Mouse (Mus musculus) layer of hippocampus, adult 9-10 months (tissue): ENCODE data around the gene Nr2f2.

Source experiments
- DNase-seq: peaks from one replicate; pipeline ENCODE4 v3.0.0; 2022; ENCODE audit warnings: low spot score

Gene Nr2f2

GRCm38 (mm10) chr7:70332064-70332850 lies 34.3 kb downstream of the Nr2f2 start:
- no peak for DNase-seq

- no peak for DNase-seq
Observed at GRCm38 (mm10) chr7:70331243-70332063, 35.1 kb downstream of the Nr2f2 start.

- no peak for DNase-seq
Observed at GRCm38 (mm10) chr7:70330761-70331242, 35.7 kb downstream of the Nr2f2 start.

GRCm38 (mm10) chr7:70330207-70330562 lies 36.4 kb downstream of the Nr2f2 start:
- no peak for DNase-seq

GRCm38 (mm10) chr7:70329521-70330206 lies 36.9 kb downstream of the Nr2f2 start:
- no peak for DNase-seq

GRCm38 (mm10) chr7:70329037-70329516 lies 37.5 kb downstream of the Nr2f2 start:
- DNase-seq = no peak

GRCm38 (mm10) chr7:70328206-70329036 lies 38.1 kb downstream of the Nr2f2 start:
- no peak for DNase-seq

- DNase-seq = no peak
Observed at GRCm38 (mm10) chr7:70327191-70327590, 39.3 kb downstream of the Nr2f2 start.

GRCm38 (mm10) chr7:70326176-70327035 lies 40.1 kb downstream of the Nr2f2 start:
- no peak for DNase-seq

GRCm38 (mm10) chr7:70325381-70325780 lies 41.2 kb downstream of the Nr2f2 start:
- no peak for DNase-seq

GRCm38 (mm10) chr7:70324541-70324940 lies 42.0 kb downstream of the Nr2f2 start:
- no peak for DNase-seq

GRCm38 (mm10) chr7:70324041-70324440 lies 42.5 kb downstream of the Nr2f2 start:
- DNase-seq = no peak

GRCm38 (mm10) chr7:70305716-70306115 lies 60.8 kb downstream of the Nr2f2 start:
- no peak for DNase-seq

GRCm38 (mm10) chr7:70304426-70304825 lies 62.1 kb downstream of the Nr2f2 start:
- no peak for DNase-seq
